Mouse (Mus musculus): ENCODE measurements around the gene Ugcg.

- TF ChIP-seq POLR2A (IDR thresholded peaks at IDR 0.05; ENCODE audit: low read depth, low read length) (no peak), CTCF (IDR thresholded peaks at IDR 0.05; ENCODE audit: extremely low read depth, insufficient read depth, insufficient read length, insufficient replicate concordance) (no peak)
Measured at GRCm38 (mm10) chr4:59224889-59225288, 35.8 kb downstream of the Ugcg start.
